Mouse (Mus musculus): Measurements from ENCODE around the gene Tmem256. TPM values are rescaled to one million over a fixed set of nuclear protein-coding genes. Genes with fewer than 3 reads are reported as not detected.

Tmem256 gene
- total and polyA plus RNA-seq, 2 experiments from 2014 or later, result 117 to 350 TPM

GRCm38 (mm10) chr11:69810280-69810679 is 28.0 kb upstream of the Tmem256 start:
- H3K4me3 ChIP-seq (ENCODE audit: low read depth, low read length), result no peak overlapping the region
- H3K27me3 ChIP-seq (ENCODE audit: insufficient read depth, low read length), result peaks cover 11% of the 10 kb centered on the region; the same call in 1 of the 2 replicates
- no peak for ATAC-seq

GRCm38 (mm10) chr11:69815155-69815554 is 23.2 kb upstream of the Tmem256 start, which contains the start of gene Gm39566:
Gm39566 (minus strand) TSS chr11:69815298.
- WGBS, result 71% methylated on average over 10 of the region's 10 CpGs
- H3K9ac ChIP-seq, result no peak within 1 kb of the TSS
- ATAC-seq (no peak), DNase-seq (no peak)
- TF ChIP-seq CTCF (IDR thresholded peaks at IDR 0.05; ENCODE audit: low read depth), result no peak
- H3K4me3 ChIP-seq (ENCODE audit: low read depth, low read length), result no peak within 1 kb of the TSS
- H3K36me3 ChIP-seq (ENCODE audit: insufficient read depth), result no peaks in the 10 kb centered on the region
- no peak within 1 kb of the TSS for H3K4me2 ChIP-seq (ENCODE audit: low read depth)
- H3K9me3 ChIP-seq (ENCODE audit: low read length), result no peaks in the 10 kb centered on the region
- H3K4me1 ChIP-seq (ENCODE audit: insufficient read depth), result no peaks in the 10 kb centered on the region
- no peak within 1 kb of the TSS for H3K27ac ChIP-seq (ENCODE audit: low read depth, low read length)
- no peaks in the 10 kb centered on the region for H3K27me3 ChIP-seq (ENCODE audit: insufficient read depth, low read length)

More at GRCm38 (mm10) chr11:69810280-69810679, 28.0 kb upstream of the Tmem256 start:
- no peak overlapping the region for H3K27ac ChIP-seq (ENCODE audit: low read depth, low read length)
- no peaks in the 10 kb centered on the region for H3K36me3 ChIP-seq (ENCODE audit: insufficient read depth)
- no peaks in the 10 kb centered on the region for H3K4me1 ChIP-seq (ENCODE audit: insufficient read depth)
- no peaks in the 10 kb centered on the region for H3K9me3 ChIP-seq (ENCODE audit: low read length)
- no peak overlapping the region for H3K9ac ChIP-seq
- no peak overlapping the region for H3K4me2 ChIP-seq (ENCODE audit: low read depth)
- no peak for TF ChIP-seq CTCF (IDR thresholded peaks at IDR 0.05; ENCODE audit: low read depth)
- no peak for DNase-seq

GRCm38 (mm10) chr11:69816520-69816919 is 21.8 kb upstream of the Tmem256 start:
- Histone ChIP-seq H3K4me3 (ENCODE audit: low read depth, low read length) (no peak overlapping the region), H3K27me3 (ENCODE audit: insufficient read depth, low read length) (no peaks in the 10 kb centered on the region), H3K36me3 (ENCODE audit: insufficient read depth) (no peaks in the 10 kb centered on the region), H3K9ac (no peak overlapping the region), H3K27ac (ENCODE audit: low read depth, low read length) (no peak overlapping the region), H3K9me3 (ENCODE audit: low read length) (no peaks in the 10 kb centered on the region), H3K4me1 (ENCODE audit: insufficient read depth) (no peaks in the 10 kb centered on the region), H3K4me2 (ENCODE audit: low read depth) (no peak overlapping the region)
- no peak for TF ChIP-seq CTCF (IDR thresholded peaks at IDR 0.05; ENCODE audit: low read depth)
- DNase-seq (no peak), ATAC-seq (no peak)
- 90% methylated on average over 12 of the region's 12 CpGs for WGBS

DNA sequence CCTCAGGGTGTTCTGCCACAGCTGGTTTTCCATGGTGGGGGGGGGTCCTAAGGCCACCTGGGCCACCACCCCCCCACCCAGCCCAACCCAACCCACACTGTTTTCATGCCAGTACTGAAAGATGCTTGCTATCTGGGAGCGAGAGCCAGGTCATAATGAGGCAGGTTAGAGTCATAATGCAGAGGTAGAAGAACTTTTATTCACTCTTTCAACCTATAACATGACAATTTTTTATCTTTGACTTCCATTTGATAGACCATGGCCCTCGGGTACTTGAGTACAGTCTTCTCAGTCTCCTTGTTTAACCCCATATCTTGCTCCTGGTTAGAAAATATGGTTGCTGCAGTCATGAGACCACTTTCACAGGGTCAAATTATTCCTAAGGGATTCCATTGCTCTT is 19.9 kb upstream of the Tmem256 start, which contains the start of gene Spem2:
Gene Spem2 (minus strand): TSS at position 101 of the 400 bp plus-strand sequence.
- DNase-seq, result no peak
- Histone ChIP-seq H3K4me3 (ENCODE audit: low read depth, low read length) (no peak within 1 kb of the TSS), H3K9me3 (ENCODE audit: low read length) (no peaks in the 10 kb centered on the region), H3K36me3 (ENCODE audit: insufficient read depth) (no peaks in the 10 kb centered on the region), H3K9ac (no peak within 1 kb of the TSS), H3K27me3 (ENCODE audit: insufficient read depth, low read length) (no peaks in the 10 kb centered on the region), H3K4me2 (ENCODE audit: low read depth) (no peak within 1 kb of the TSS), H3K4me1 (ENCODE audit: insufficient read depth) (no peaks in the 10 kb centered on the region), H3K27ac (ENCODE audit: low read depth, low read length) (no peak within 1 kb of the TSS)
- 84% methylated on average over 2 of the region's 2 CpGs for WGBS
- TF ChIP-seq CTCF (IDR thresholded peaks at IDR 0.05; ENCODE audit: low read depth), result no peak
- no peak for ATAC-seq

DNA sequence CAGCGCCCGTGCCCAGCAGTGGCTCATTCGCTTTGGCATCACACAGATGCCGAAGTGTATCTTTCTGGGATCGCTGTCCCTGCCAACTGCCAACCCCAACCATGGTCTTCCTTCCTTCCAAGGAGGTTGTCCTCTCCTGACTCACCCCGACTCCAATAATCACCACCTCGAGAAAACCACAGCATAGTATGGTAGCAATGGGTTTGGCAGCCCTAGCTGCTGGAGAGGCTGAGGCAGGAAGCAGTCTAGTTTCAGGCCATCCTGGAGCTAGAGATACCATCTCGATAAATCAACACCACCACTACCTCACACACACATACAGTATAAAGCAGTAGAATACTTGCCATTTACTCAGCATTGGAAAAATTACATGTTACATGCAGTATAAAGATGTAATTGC is 19.4 kb upstream of the Tmem256 start:
- Histone ChIP-seq H3K4me3 (ENCODE audit: low read depth, low read length) (no peak overlapping the region), H3K9ac (no peak overlapping the region), H3K4me2 (ENCODE audit: low read depth) (no peak overlapping the region), H3K4me1 (ENCODE audit: insufficient read depth) (no peaks in the 10 kb centered on the region), H3K27ac (ENCODE audit: low read depth, low read length) (no peak overlapping the region), H3K9me3 (ENCODE audit: low read length) (no peaks in the 10 kb centered on the region), H3K27me3 (ENCODE audit: insufficient read depth, low read length) (no peaks in the 10 kb centered on the region), H3K36me3 (ENCODE audit: insufficient read depth) (peaks cover 3% of the 10 kb centered on the region; the same call in 1 of the 2 replicates)
- ATAC-seq (no peak), DNase-seq (no peak)
- 95% methylated on average over 8 of the region's 8 CpGs for WGBS
- no peak for TF ChIP-seq CTCF (IDR thresholded peaks at IDR 0.05; ENCODE audit: low read depth)

GRCm38 (mm10) chr11:69822080-69822479 is 16.2 kb upstream of the Tmem256 start, which contains the start of gene Spem1:
Spem1 (minus strand) TSS chr11:69822180.
- no peak for DNase-seq
- Histone ChIP-seq H3K4me3 (ENCODE audit: low read depth, low read length) (no peak within 1 kb of the TSS), H3K9ac (no peak within 1 kb of the TSS), H3K9me3 (ENCODE audit: low read length) (no peaks in the 10 kb centered on the region), H3K4me2 (ENCODE audit: low read depth) (no peak within 1 kb of the TSS), H3K27me3 (ENCODE audit: insufficient read depth, low read length) (no peaks in the 10 kb centered on the region), H3K36me3 (ENCODE audit: insufficient read depth) (peaks cover 35% of the 10 kb centered on the region), H3K27ac (ENCODE audit: low read depth, low read length) (no peak within 1 kb of the TSS), H3K4me1 (ENCODE audit: insufficient read depth) (no peaks in the 10 kb centered on the region)
- WGBS, result 91% methylated on average over 3 of the region's 3 CpGs
- TF ChIP-seq CTCF (IDR thresholded peaks at IDR 0.05; ENCODE audit: low read depth), result no peak
- ATAC-seq, result no peak

GRCm38 (mm10) chr11:69823456-69823855 is 14.9 kb upstream of the Tmem256 start:
- no peak for ATAC-seq
- WGBS, result 70% methylated on average over 2 of the region's 2 CpGs
- no peak for TF ChIP-seq CTCF (IDR thresholded peaks at IDR 0.05; ENCODE audit: low read depth)

More at GRCm38 (mm10) chr11:69823456-69823855, 14.9 kb upstream of the Tmem256 start:
- Histone ChIP-seq H3K9ac (no peak overlapping the region), H3K27ac (ENCODE audit: low read depth, low read length) (no peak overlapping the region), H3K4me3 (ENCODE audit: low read depth, low read length) (no peak overlapping the region), H3K4me1 (ENCODE audit: insufficient read depth) (no peaks in the 10 kb centered on the region), H3K4me2 (ENCODE audit: low read depth) (no peak overlapping the region), H3K36me3 (ENCODE audit: insufficient read depth) (peaks cover 49% of the 10 kb centered on the region), H3K27me3 (ENCODE audit: insufficient read depth, low read length) (no peaks in the 10 kb centered on the region), H3K9me3 (ENCODE audit: low read length) (no peaks in the 10 kb centered on the region)
- no peak for DNase-seq
